Mouse (Mus musculus): Measurements from ENCODE around the gene Zfp983.
"Not testable (repeated sequence)": the region's sequence is repeated elsewhere in the genome, so short reads cannot be mapped to it uniquely, and the experiment has no call there.

The Zfp983 gene

DNA sequence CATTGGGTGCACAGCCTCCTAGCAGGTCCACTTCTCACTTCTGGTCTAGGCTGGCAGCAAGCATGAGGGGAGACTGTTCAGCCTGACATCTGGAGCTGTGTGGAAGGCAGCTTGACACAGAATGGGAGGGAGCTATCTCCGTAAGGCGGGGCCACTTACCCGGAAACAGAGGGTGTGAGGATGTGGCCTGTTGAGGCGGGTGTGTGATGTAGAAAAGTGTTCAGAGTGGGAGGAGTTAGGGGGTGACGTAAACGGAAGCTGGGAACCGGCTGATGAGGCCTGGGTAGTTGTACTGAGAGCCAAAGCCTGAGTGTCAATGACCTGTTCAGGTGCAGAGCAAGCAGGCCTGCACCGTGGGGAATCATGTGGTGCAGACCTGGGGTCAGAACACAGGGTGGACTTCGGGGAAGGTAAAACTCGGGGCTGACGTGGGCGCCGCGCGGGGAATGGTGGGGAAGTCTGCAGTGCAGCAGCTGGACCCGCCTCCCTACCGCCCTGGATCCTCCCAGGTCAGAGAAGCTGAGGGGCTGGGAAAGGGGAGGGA, at the start of gene Zfp983:
Zfp983 (plus strand) TSS at position 261 of the 544 bp plus-strand sequence.
- DNase-seq (ENCODE audit: low read depth, low spot score) = peak; percentile 79

DNA sequence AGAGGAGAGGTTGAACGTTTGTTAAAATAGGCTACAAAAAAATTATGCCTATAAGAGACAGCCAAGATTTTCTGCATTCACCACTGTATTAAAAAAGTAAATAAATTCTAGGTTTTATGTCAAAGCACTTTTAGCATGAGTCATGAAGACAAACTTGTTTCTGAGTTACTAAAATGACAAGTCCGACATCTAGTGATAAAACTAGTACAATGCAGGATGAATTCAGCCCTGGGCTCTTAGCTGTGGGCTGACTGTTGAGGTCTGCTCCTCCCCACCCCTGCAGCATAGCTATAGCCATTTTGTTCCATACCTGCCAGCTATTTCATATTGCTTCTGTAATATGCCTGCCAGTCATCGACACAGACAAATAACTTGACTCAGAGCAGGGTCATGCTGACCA, 34.1 kb upstream of the Zfp983 start:
- DNase-seq (ENCODE audit: low read depth, low spot score) = no peak

- DNase-seq (ENCODE audit: low read depth, low spot score) = no peak
Observed at GRCm38 (mm10) chr17:21617352-21617751, 33.1 kb upstream of the Zfp983 start.

DNA sequence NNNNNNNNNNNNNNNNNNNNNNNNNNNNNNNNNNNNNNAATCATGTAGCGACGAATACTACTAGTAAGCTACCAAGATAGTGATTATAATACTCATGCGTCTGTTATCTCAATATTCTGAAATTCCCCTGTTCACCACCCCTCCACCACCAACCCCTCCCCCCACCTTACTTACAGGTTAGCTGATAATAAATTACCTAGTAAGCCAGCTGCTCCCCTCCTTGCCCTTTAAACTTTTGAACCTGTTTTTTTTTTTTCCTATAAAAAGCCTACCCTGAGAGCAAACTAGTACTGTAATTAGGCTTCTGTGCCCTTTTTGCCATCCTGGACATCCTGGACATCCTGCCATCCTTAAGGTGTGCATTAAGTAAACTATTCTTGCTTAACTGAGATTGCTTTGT, 26.8 kb upstream of the Zfp983 start:
- DNase-seq (ENCODE audit: low read depth, low spot score) = no peak

DNA sequence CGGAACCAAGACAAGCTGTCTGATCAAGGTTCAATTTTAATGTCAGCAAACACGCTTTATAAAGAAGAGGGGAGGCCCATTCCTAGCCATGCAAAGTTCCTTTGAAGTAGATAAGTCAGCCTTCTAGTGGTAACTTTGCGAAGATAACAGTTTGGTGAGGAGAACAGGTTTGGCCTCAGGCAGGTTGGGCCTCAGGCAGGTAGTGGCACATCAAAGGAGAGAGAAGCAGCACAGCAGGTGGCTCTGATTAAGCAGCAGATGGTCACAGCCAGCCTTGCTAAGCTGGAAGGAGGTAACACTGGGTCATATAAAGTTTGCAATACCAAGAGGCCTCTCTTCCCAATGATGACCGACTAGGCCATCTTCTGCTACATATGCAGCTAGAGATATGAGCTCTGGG, 14.7 kb upstream of the Zfp983 start:
- not testable (repeated sequence) for DNase-seq (ENCODE audit: low read depth, low spot score)

- peak; percentile 2 for DNase-seq (ENCODE audit: low read depth, low spot score)
Observed at GRCm38 (mm10) chr17:21648791-21649190, 1.6 kb upstream of the Zfp983 start.

GRCm38 (mm10) chr17:21649936-21650335, 488 bp upstream of the Zfp983 start:
- DNase-seq (ENCODE audit: low read depth, low spot score) = peak; percentile 34

GRCm38 (mm10) chr17:21678826-21679225, 28.4 kb downstream of the Zfp983 start:
- DNase-seq (ENCODE audit: low read depth, low spot score) = not testable (repeated sequence)

DNA sequence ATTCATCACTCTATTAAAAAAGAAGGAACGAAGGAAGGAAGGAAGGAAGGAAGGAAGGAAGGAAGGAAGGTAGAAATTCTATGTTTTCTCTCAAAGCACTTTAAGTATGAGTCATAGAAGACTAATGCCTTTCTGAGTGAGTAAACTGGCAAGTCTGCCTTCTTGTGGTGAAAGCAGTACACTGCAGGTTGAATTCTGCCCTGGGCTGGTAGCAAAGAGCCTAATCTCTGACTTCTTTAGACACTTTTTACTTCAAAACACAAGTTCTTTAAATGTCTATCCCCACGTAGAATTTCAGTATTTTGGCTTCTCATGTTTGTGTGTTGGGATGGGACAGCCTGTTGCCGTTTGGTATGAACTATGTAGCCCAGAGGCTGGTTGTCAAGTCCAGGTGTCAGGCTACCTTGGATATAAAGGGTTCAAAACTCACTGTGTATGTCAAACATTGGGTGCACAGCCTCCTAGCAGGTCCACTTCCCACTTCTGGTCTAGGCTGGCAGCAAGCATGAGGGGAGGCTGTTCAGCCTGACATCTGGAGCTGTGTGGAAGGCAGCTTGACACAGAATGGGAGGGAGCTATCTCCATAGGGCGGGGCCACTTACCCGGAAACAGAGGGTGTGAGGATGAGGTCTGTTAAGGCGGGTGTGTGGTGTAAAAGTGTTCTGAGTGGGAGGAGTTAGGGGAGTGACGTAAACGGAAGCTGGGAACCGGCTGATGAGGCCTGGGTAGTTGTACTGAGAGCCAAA, 29.0 kb downstream of the Zfp983 start:
- peak; percentile 75 for DNase-seq (ENCODE audit: low read depth, low spot score)

DNA sequence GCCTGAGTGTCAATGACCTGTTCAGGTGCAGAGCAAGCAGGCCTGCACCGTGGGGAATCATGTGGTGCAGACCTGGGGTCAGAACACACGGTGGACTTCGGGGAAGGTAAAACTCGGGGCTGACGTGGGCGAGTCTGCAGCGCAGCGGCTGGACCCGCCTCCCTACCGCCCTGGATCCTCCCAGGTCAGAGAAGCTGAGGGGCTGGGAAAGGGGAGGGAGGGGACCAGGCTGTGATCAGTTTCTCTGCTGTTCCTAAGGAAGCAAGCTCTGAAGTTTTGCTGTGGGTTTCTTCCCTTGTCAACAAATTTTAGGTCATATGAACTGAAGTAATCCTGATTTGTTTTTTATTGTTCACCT, 29.6 kb downstream of the Zfp983 start:
- DNase-seq (ENCODE audit: low read depth, low spot score) = not testable (repeated sequence)

- no peak for DNase-seq (ENCODE audit: low read depth, low spot score)
Observed at GRCm38 (mm10) chr17:21691560-21691959, 41.1 kb downstream of the Zfp983 start, which contains the start of gene Gm10226. Gene Gm10226 (plus strand): TSS chr17:21691860.

- no peak for DNase-seq (ENCODE audit: low read depth, low spot score)
Observed at GRCm38 (mm10) chr17:21693342-21693741, 42.9 kb downstream of the Zfp983 start.

DNA sequence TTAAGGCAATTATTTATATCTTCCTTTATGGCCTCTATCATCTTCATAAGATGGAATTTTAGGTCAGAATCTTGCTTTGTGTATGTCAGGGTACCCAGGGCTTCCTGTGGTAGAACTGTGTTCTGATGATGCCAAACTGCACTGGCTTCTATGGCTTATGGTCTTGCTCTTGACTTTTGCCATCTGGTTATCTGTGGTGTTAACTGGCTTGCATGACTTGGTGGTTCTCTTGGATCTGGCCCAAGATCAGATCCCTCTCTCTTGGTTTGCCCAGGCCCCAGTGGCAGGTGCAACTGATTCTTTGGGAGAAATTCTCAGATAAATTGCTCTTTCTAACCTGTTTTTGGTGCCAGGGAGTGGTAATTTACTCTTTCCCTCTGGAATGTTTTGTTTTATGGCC, 45.6 kb downstream of the Zfp983 start:
- no peak for DNase-seq (ENCODE audit: low read depth, low spot score)

DNA sequence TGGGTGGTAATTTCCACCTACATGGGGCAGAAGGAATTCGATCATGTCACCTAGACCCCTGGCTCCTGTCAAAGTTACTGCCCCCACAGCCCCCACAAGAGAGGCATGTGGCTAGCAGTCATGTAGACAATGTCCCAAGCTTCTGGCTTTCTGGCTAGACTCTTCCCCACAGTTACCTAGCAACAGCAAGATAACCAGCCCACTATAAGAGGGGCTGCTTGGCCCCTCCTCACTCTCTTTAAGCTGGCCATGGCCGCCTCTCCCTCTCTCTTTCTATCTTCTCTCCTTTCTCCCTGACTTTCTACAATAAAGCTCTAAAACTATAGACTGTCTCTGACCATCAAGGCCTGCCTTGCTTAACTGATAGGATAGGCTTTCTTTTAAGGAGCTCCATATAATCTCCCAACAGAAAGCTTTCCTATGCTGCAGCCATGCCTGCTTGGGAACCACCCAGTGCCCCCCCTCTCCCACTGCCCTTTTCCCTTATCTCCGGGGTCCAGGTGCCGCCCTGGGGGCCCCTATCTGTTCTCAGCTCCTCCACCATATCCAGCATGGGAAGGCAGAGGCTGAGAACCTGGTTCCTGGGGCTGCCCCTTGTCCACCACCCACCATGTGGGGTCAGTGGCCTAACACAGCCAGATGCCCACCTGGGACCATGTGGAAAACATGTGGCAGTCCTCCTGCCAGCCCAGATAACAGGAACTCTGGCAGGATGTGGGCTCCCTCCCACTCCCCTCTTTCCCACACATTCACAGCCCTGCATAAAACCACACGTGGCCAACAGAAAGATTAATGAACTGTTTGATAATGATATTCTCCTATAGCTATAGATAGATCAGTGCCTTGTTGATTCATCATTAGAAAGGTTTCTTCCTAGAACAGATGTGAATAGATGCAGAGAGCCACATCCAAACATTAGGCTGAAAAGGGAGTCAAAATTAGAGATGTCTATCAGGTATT, 52.1 kb downstream of the Zfp983 start:
- DNase-seq (ENCODE audit: low read depth, low spot score) = no peak

DNA sequence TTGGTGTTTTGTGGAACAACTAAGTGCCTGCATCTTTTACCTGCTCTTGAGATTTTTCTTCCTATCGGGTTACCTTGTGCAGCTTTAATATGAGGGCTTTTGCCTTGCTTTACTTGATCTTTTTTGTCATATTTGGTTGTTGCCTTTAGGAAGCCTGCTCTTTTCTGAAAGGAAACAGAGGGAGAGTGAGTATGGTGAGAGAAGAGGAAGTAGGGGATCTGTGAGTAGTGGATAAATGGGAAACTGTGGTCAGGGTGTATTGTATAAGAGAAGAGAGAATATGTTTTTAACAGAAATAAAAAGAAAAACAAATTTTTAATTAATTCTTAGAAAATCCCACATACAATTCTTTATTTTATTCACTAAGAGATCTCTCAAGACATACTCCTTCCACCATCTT, 53.0 kb downstream of the Zfp983 start:
- DNase-seq (ENCODE audit: low read depth, low spot score) = no peak

DNA sequence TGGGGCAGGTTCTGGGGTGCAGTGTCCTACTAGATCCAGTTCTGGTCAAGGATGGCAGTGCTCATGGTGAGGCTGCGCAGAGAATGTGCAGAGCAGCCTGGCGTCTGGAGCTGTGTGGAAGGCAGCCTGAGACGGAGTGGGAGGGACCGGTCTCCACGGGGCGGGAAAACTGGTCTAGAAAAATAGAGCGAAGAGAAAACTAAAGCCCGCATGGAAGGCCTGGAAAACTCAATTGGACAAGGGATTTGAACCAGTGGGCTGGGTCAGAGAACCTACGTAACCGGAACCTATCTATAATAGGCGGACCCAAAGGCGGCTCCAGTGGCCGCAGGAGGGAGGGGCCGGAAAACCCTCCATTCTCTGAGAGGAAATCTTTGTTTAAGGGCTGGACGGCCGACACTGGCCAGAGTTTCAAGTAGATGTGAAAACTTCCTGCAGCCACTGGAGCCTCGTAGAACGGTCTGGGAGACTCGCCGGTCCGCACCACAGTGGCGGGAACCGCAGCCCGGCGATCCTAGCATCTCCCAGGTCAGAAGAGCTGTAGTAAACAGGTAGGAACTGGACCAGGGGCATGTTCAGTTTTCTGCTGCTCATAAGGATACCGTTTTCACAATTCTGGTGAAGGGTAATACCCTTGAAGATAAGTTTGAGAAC, 57.0 kb downstream of the Zfp983 start, which contains the start of gene Zfp760:
Zfp760 (plus strand) TSS at position 399 of the 654 bp plus-strand sequence.
- peak; percentile 94 for DNase-seq (ENCODE audit: low read depth, low spot score)

DNA sequence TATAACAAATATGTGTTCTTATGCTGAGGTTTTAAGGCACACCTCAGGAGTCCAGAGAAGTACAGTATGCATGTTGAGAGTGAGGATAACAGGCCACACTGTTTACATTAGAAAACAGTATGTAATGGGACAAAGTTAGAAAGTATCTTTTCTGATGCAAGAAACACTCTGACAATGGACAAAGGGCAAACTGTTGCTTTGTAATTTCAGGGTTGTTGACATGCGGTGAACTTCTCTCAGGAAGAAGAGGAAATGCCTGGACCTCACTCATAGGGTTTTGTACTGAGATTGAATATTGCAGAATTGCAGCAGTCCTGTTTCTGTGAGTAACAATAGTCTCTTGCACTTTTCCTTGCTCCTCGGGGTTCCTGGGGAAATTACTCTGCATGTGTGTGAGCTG, 58.0 kb downstream of the Zfp983 start:
- no peak for DNase-seq (ENCODE audit: low read depth, low spot score)
